Mouse (Mus musculus): Measurements from ENCODE around the gene Filip1. TPM values are rescaled to one million over a fixed set of nuclear protein-coding genes. Genes with fewer than 3 reads are reported as not detected.

Filip1 gene
- total and polyA plus RNA-seq, 2 experiments from 2014 or later, result 3.1 to 3.6 TPM

- Histone ChIP-seq H3K4me3 (ENCODE audit: low read depth, low read length) (no peak overlapping the region), H3K36me3 (ENCODE audit: insufficient read depth, low read length) (no peaks in the 10 kb centered on the region), H3K4me1 (ENCODE audit: insufficient read depth, low read length) (no peaks in the 10 kb centered on the region), H3K9ac (replicated peaks; ENCODE audit: low read length, poor library complexity, severe bottlenecking) (no peak overlapping the region), H3K27me3 (ENCODE audit: insufficient read depth, low read length) (no peaks in the 10 kb centered on the region), H3K9me3 (ENCODE audit: low read length) (no peaks in the 10 kb centered on the region), H3K4me2 (ENCODE audit: low read depth, low read length, poor library complexity, severe bottlenecking) (no peak overlapping the region), H3K27ac (ENCODE audit: low read depth, low read length) (no peak overlapping the region)
- no peak for TF ChIP-seq CTCF (IDR thresholded peaks at IDR 0.05)
- WGBS, result 71% methylated on average over 5 of the region's 5 CpGs
- ATAC-seq (ENCODE audit: low FRiP score) (no peak), DNase-seq (ENCODE audit: low spot score) (no peak)
Measured at GRCm38 (mm10) chr9:79869512-79869911, 143.1 kb downstream of the Filip1 start.

GRCm38 (mm10) chr9:79865998-79866397 lies 146.7 kb downstream of the Filip1 start:
- Histone ChIP-seq H3K9me3 (ENCODE audit: low read length) (no peaks in the 10 kb centered on the region), H3K4me1 (ENCODE audit: insufficient read depth, low read length) (no peaks in the 10 kb centered on the region), H3K27ac (ENCODE audit: low read depth, low read length) (no peak overlapping the region), H3K27me3 (ENCODE audit: insufficient read depth, low read length) (no peaks in the 10 kb centered on the region), H3K36me3 (ENCODE audit: insufficient read depth, low read length) (no peaks in the 10 kb centered on the region), H3K4me3 (ENCODE audit: low read depth, low read length) (no peak overlapping the region), H3K4me2 (ENCODE audit: low read depth, low read length, poor library complexity, severe bottlenecking) (no peak overlapping the region), H3K9ac (replicated peaks; ENCODE audit: low read length, poor library complexity, severe bottlenecking) (no peak overlapping the region)
- TF ChIP-seq CTCF (IDR thresholded peaks at IDR 0.05), result peak; percentile 31
- ATAC-seq (ENCODE audit: low FRiP score), result no peak
- 65% methylated on average over 7 of the region's 7 CpGs for WGBS
- no peak for DNase-seq (ENCODE audit: low spot score)

- Histone ChIP-seq H3K4me3 (ENCODE audit: low read depth, low read length) (no peak overlapping the region), H3K4me1 (ENCODE audit: insufficient read depth, low read length) (no peaks in the 10 kb centered on the region), H3K9ac (replicated peaks; ENCODE audit: low read length, poor library complexity, severe bottlenecking) (no peak overlapping the region), H3K27ac (ENCODE audit: low read depth, low read length) (no peak overlapping the region), H3K27me3 (ENCODE audit: insufficient read depth, low read length) (no peaks in the 10 kb centered on the region), H3K36me3 (ENCODE audit: insufficient read depth, low read length) (no peaks in the 10 kb centered on the region), H3K9me3 (ENCODE audit: low read length) (no peaks in the 10 kb centered on the region), H3K4me2 (ENCODE audit: low read depth, low read length, poor library complexity, severe bottlenecking) (no peak overlapping the region)
- no peak for ATAC-seq (ENCODE audit: low FRiP score)
- 82% methylated on average over 6 of the region's 6 CpGs for WGBS
- TF ChIP-seq CTCF (IDR thresholded peaks at IDR 0.05), result no peak
- no peak for DNase-seq (ENCODE audit: low spot score)
Measured at GRCm38 (mm10) chr9:79862544-79862943, 150.1 kb downstream of the Filip1 start.

GRCm38 (mm10) chr9:79847099-79847498 lies 165.6 kb downstream of the Filip1 start:
- DNase-seq (ENCODE audit: low spot score), result no peak
- no peak overlapping the region for H3K27ac ChIP-seq (ENCODE audit: low read depth, low read length)
- H3K4me3 ChIP-seq (ENCODE audit: low read depth, low read length), result no peak overlapping the region
- H3K36me3 ChIP-seq (ENCODE audit: insufficient read depth, low read length), result no peaks in the 10 kb centered on the region
- no peaks in the 10 kb centered on the region for H3K9me3 ChIP-seq (ENCODE audit: low read length)
- H3K27me3 ChIP-seq (ENCODE audit: insufficient read depth, low read length), result no peaks in the 10 kb centered on the region
- no peak for TF ChIP-seq CTCF (IDR thresholded peaks at IDR 0.05)
- no peaks in the 10 kb centered on the region for H3K4me1 ChIP-seq (ENCODE audit: insufficient read depth, low read length)
- H3K9ac ChIP-seq (replicated peaks; ENCODE audit: low read length, poor library complexity, severe bottlenecking), result no peak overlapping the region
- no peak for ATAC-seq (ENCODE audit: low FRiP score)
- H3K4me2 ChIP-seq (ENCODE audit: low read depth, low read length, poor library complexity, severe bottlenecking), result no peak overlapping the region

- no peak overlapping the region for H3K9ac ChIP-seq (replicated peaks; ENCODE audit: low read length, poor library complexity, severe bottlenecking)
- no peak overlapping the region for H3K4me3 ChIP-seq (ENCODE audit: low read depth, low read length)
- no peak for ATAC-seq (ENCODE audit: low FRiP score)
- no peak for DNase-seq (ENCODE audit: low spot score)
- no peaks in the 10 kb centered on the region for H3K27me3 ChIP-seq (ENCODE audit: insufficient read depth, low read length)
- H3K4me1 ChIP-seq (ENCODE audit: insufficient read depth, low read length), result no peaks in the 10 kb centered on the region
- no peaks in the 10 kb centered on the region for H3K9me3 ChIP-seq (ENCODE audit: low read length)
- H3K27ac ChIP-seq (ENCODE audit: low read depth, low read length), result no peak overlapping the region
- TF ChIP-seq CTCF (IDR thresholded peaks at IDR 0.05), result no peak
- 86% methylated on average over 6 of the region's 6 CpGs for WGBS
- H3K4me2 ChIP-seq (ENCODE audit: low read depth, low read length, poor library complexity, severe bottlenecking), result no peak overlapping the region
- no peaks in the 10 kb centered on the region for H3K36me3 ChIP-seq (ENCODE audit: insufficient read depth, low read length)
Measured at GRCm38 (mm10) chr9:79842615-79843014, 170.0 kb downstream of the Filip1 start.

DNA sequence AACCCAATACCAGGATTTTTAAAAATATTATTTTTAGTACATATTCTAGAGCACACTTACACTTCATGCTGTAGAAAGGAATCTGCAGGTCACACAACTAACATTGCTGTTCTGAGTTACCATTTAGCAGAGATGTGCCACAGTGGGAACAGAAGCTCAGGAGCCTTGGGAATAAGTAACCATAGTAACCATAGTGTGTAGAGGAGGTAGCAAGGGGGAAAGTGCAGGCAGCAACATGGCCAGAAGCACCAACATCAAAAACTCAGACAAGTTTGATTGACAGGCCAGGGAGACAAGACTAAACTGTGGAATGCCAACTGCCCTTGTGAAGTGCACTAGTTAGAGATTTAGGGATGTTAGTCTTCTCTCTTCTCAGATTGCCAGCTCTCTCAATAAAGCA lies 170.6 kb downstream of the Filip1 start:
- ATAC-seq (ENCODE audit: low FRiP score) (no peak), DNase-seq (ENCODE audit: low spot score) (no peak)
- TF ChIP-seq CTCF (IDR thresholded peaks at IDR 0.05), result no peak
- no peaks in the 10 kb centered on the region for H3K9me3 ChIP-seq (ENCODE audit: low read length)
- no peaks in the 10 kb centered on the region for H3K27me3 ChIP-seq (ENCODE audit: insufficient read depth, low read length)
- H3K4me1 ChIP-seq (ENCODE audit: insufficient read depth, low read length), result no peaks in the 10 kb centered on the region
- no peaks in the 10 kb centered on the region for H3K36me3 ChIP-seq (ENCODE audit: insufficient read depth, low read length)
- no peak overlapping the region for H3K4me2 ChIP-seq (ENCODE audit: low read depth, low read length, poor library complexity, severe bottlenecking)
- H3K9ac ChIP-seq (replicated peaks; ENCODE audit: low read length, poor library complexity, severe bottlenecking), result no peak overlapping the region
- no peak overlapping the region for H3K27ac ChIP-seq (ENCODE audit: low read depth, low read length)
- no peak overlapping the region for H3K4me3 ChIP-seq (ENCODE audit: low read depth, low read length)

All from midbrain, postnatal 0 days (tissue).